Mouse (Mus musculus): ENCODE results near the gene Ppp1r9a.

- TF ChIP-seq CTCF (conservative IDR thresholded peaks at IDR 0.05; ENCODE audit: low read length) = no peak
- TF ChIP-seq NANOG (IDR thresholded peaks at IDR 0.05; ENCODE audit: borderline replicate concordance, low read length) = no peak
Observed at GRCm38 (mm10) chr6:4903325-4904054, 773 bp downstream of the Ppp1r9a start.

All from E14TG2a.4 (cell line).